Mouse (Mus musculus): ENCODE results near the gene Etnppl. TPM values are rescaled to one million over a fixed set of nuclear protein-coding genes. Genes with fewer than 3 reads are reported as not detected.

The Etnppl gene
- polyA plus RNA-seq, 1 experiment from 2014 or later: not detected

DNA sequence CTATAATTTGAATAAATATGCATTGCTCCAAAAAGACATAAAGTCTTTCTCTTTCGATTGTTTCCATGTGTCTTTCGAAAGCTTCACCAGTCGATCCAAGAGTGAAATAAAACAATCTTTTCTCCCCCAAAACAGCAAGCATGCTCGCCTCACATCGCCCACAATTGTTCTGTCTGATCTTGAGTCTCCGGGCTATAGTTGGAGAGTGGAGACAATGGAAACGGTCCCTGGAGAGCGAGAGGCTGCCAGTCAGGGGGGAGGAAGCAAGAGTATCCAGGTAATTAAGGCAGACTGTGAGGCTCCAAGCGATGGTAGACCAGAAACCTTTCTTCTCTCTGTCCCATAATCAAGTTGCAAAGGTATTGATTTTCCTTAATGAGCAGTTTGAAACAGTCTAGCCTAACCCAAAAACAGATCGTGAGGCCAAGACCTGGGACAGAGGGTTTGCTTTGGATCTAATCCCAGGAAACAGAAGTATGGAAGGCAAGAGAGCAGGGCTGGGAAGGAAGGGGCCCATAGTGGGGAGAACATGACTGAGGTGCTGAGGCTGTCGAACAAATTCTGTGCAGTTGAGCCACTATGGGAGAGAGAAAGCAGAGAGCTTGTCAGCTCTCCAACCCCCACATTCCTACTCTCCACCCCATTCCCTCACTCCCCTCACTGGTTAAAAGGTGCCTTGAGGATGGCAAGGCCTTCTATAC lies 29.0 kb downstream of the Etnppl start:
- no peak overlapping the region for H3K4me2 ChIP-seq (replicated peaks; ENCODE audit: low read depth, low read length)
- no peaks in the 10 kb centered on the region for H3K36me3 ChIP-seq (ENCODE audit: control insufficient read depth, insufficient read depth, low read length)
- H3K9me3 ChIP-seq (ENCODE audit: control insufficient read depth, low read depth, low read length): no peaks in the 10 kb centered on the region
- H3K9ac ChIP-seq (replicated peaks; ENCODE audit: low read depth, low read length): no peak overlapping the region
- H3K27ac ChIP-seq (ENCODE audit: low read length): no peak overlapping the region
- H3K27me3 ChIP-seq (ENCODE audit: control insufficient read depth, insufficient read depth, low read length): no peaks in the 10 kb centered on the region
- H3K4me3 ChIP-seq (ENCODE audit: low read depth, low read length): no peak overlapping the region
- no peak for ATAC-seq (ENCODE audit: insufficient number of reproducible peaks, insufficient read depth, low FRiP score, low read depth)
- WGBS: 78% methylated on average over 11 of the region's 11 CpGs
- no peaks in the 10 kb centered on the region; the same call in 1 of the 2 replicates for H3K4me1 ChIP-seq (ENCODE audit: control insufficient read depth, insufficient read depth, low read length)

- Histone ChIP-seq H3K4me2 (replicated peaks; ENCODE audit: low read depth, low read length) (no peak overlapping the region), H3K27ac (ENCODE audit: low read length) (no peak overlapping the region), H3K9ac (replicated peaks; ENCODE audit: low read depth, low read length) (no peak overlapping the region), H3K9me3 (ENCODE audit: control insufficient read depth, low read depth, low read length) (no peaks in the 10 kb centered on the region), H3K4me3 (ENCODE audit: low read depth, low read length) (no peak overlapping the region), H3K4me1 (ENCODE audit: control insufficient read depth, insufficient read depth, low read length) (no peaks in the 10 kb centered on the region; the same call in 1 of the 2 replicates), H3K27me3 (ENCODE audit: control insufficient read depth, insufficient read depth, low read length) (no peaks in the 10 kb centered on the region), H3K36me3 (ENCODE audit: control insufficient read depth, insufficient read depth, low read length) (no peaks in the 10 kb centered on the region)
- no peak for ATAC-seq (ENCODE audit: insufficient number of reproducible peaks, insufficient read depth, low FRiP score, low read depth)
- 47% methylated on average over 6 of the region's 6 CpGs for WGBS
Measured at GRCm38 (mm10) chr3:130649569-130649968, 32.3 kb downstream of the Etnppl start.

DNA sequence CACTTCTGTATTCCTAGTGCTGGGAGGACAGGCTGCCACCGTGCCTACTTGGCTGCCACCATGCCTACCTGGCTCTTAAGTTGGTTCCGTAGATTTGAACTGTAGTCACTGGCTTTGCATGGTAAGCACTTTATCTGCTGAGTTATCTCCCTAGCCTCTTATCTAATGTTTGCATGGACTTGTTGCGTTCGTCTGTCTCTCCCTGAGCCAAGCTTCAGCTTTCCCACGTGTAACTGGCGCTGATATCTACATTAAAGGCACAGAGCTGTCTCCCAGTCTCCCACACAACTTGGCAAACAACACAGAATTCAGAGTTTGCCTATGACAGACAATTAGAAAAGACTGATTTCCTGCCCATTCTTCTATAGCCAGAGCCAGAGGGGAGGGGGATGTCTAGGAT lies 43.4 kb downstream of the Etnppl start:
- ATAC-seq (ENCODE audit: insufficient number of reproducible peaks, insufficient read depth, low FRiP score, low read depth): no peak
- Histone ChIP-seq H3K36me3 (ENCODE audit: control insufficient read depth, insufficient read depth, low read length) (no peaks in the 10 kb centered on the region), H3K9ac (replicated peaks; ENCODE audit: low read depth, low read length) (no peak overlapping the region), H3K27me3 (ENCODE audit: control insufficient read depth, insufficient read depth, low read length) (no peaks in the 10 kb centered on the region), H3K4me2 (replicated peaks; ENCODE audit: low read depth, low read length) (no peak overlapping the region), H3K4me1 (ENCODE audit: control insufficient read depth, insufficient read depth, low read length) (no peaks in the 10 kb centered on the region), H3K4me3 (ENCODE audit: low read depth, low read length) (no peak overlapping the region), H3K9me3 (ENCODE audit: control insufficient read depth, low read depth, low read length) (no peaks in the 10 kb centered on the region), H3K27ac (ENCODE audit: low read length) (no peak overlapping the region)
- WGBS: 37% methylated on average over 6 of the region's 6 CpGs

GRCm38 (mm10) chr3:130662496-130662895 lies 45.2 kb downstream of the Etnppl start:
- Histone ChIP-seq H3K9me3 (ENCODE audit: control insufficient read depth, low read depth, low read length) (no peaks in the 10 kb centered on the region), H3K27me3 (ENCODE audit: control insufficient read depth, insufficient read depth, low read length) (no peaks in the 10 kb centered on the region), H3K4me1 (ENCODE audit: control insufficient read depth, insufficient read depth, low read length) (no peaks in the 10 kb centered on the region), H3K4me3 (ENCODE audit: low read depth, low read length) (no peak overlapping the region), H3K4me2 (replicated peaks; ENCODE audit: low read depth, low read length) (no peak overlapping the region), H3K9ac (replicated peaks; ENCODE audit: low read depth, low read length) (no peak overlapping the region), H3K36me3 (ENCODE audit: control insufficient read depth, insufficient read depth, low read length) (no peaks in the 10 kb centered on the region), H3K27ac (ENCODE audit: low read length) (no peak overlapping the region)
- WGBS: 98% methylated on average over 3 of the region's 3 CpGs
- ATAC-seq (ENCODE audit: insufficient number of reproducible peaks, insufficient read depth, low FRiP score, low read depth): no peak

DNA sequence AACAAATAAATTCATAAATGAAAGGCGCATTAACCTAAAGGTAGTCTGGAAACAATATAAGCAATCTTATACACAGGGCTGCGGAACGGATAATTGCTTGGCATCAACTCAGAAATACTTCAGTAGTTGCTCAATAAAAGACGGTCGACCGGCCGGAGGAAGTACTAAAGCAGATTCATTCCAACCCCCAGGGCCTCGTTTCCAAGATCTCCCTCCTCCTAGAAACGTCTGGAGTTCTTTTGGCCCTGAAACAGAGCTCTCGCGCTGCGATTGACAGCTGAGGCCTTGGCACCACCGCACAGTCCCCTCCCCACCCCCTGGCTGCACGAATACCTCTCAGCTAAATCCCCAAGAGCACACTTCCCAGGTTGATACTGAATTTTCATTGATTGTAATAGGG lies 54.0 kb downstream of the Etnppl start:
- 65% methylated on average over 14 of the region's 14 CpGs for whole genome bisulfite sequencing
- no peak for ATAC-seq (ENCODE audit: insufficient number of reproducible peaks, insufficient read depth, low FRiP score, low read depth)
- Histone ChIP-seq H3K4me3 (ENCODE audit: low read depth, low read length) (no peak overlapping the region), H3K36me3 (ENCODE audit: control insufficient read depth, insufficient read depth, low read length) (no peaks in the 10 kb centered on the region), H3K9me3 (ENCODE audit: control insufficient read depth, low read depth, low read length) (no peaks in the 10 kb centered on the region), H3K4me1 (ENCODE audit: control insufficient read depth, insufficient read depth, low read length) (no peaks in the 10 kb centered on the region), H3K9ac (replicated peaks; ENCODE audit: low read depth, low read length) (no peak overlapping the region), H3K4me2 (replicated peaks; ENCODE audit: low read depth, low read length) (no peak overlapping the region), H3K27me3 (ENCODE audit: control insufficient read depth, insufficient read depth, low read length) (no peaks in the 10 kb centered on the region), H3K27ac (ENCODE audit: low read length) (no peak overlapping the region)

GRCm38 (mm10) chr3:130677671-130678460 lies 60.6 kb downstream of the Etnppl start:
- H3K4me3 ChIP-seq (ENCODE audit: low read depth, low read length): no peak overlapping the region
- no peaks in the 10 kb centered on the region for H3K27me3 ChIP-seq (ENCODE audit: control insufficient read depth, insufficient read depth, low read length)
- H3K27ac ChIP-seq (ENCODE audit: low read length): no peak overlapping the region
- WGBS: 93% methylated on average over 19 of the region's 19 CpGs
- H3K9ac ChIP-seq (replicated peaks; ENCODE audit: low read depth, low read length): no peak overlapping the region
- no peak for ATAC-seq (ENCODE audit: insufficient number of reproducible peaks, insufficient read depth, low FRiP score, low read depth)
- no peaks in the 10 kb centered on the region for H3K36me3 ChIP-seq (ENCODE audit: control insufficient read depth, insufficient read depth, low read length)
- H3K4me2 ChIP-seq (replicated peaks; ENCODE audit: low read depth, low read length): no peak overlapping the region
- H3K9me3 ChIP-seq (ENCODE audit: control insufficient read depth, low read depth, low read length): no peaks in the 10 kb centered on the region
- H3K4me1 ChIP-seq (ENCODE audit: control insufficient read depth, insufficient read depth, low read length): no peaks in the 10 kb centered on the region

GRCm38 (mm10) chr3:130681226-130681625 lies 64.0 kb downstream of the Etnppl start:
- H3K36me3 ChIP-seq (ENCODE audit: control insufficient read depth, insufficient read depth, low read length): no peaks in the 10 kb centered on the region
- no peak overlapping the region for H3K4me3 ChIP-seq (ENCODE audit: low read depth, low read length)
- no peak for ATAC-seq (ENCODE audit: insufficient number of reproducible peaks, insufficient read depth, low FRiP score, low read depth)
- H3K9me3 ChIP-seq (ENCODE audit: control insufficient read depth, low read depth, low read length): no peaks in the 10 kb centered on the region
- WGBS: 76% methylated on average over 2 of the region's 2 CpGs
- H3K27ac ChIP-seq (ENCODE audit: low read length): no peak overlapping the region
- no peak overlapping the region for H3K4me2 ChIP-seq (replicated peaks; ENCODE audit: low read depth, low read length)
- no peak overlapping the region for H3K9ac ChIP-seq (replicated peaks; ENCODE audit: low read depth, low read length)
- no peaks in the 10 kb centered on the region for H3K27me3 ChIP-seq (ENCODE audit: control insufficient read depth, insufficient read depth, low read length)
- H3K4me1 ChIP-seq (ENCODE audit: control insufficient read depth, insufficient read depth, low read length): no peaks in the 10 kb centered on the region

GRCm38 (mm10) chr3:130682183-130682582 lies 64.9 kb downstream of the Etnppl start:
- Histone ChIP-seq H3K4me2 (replicated peaks; ENCODE audit: low read depth, low read length) (no peak overlapping the region), H3K4me1 (ENCODE audit: control insufficient read depth, insufficient read depth, low read length) (no peaks in the 10 kb centered on the region), H3K4me3 (ENCODE audit: low read depth, low read length) (no peak overlapping the region), H3K36me3 (ENCODE audit: control insufficient read depth, insufficient read depth, low read length) (no peaks in the 10 kb centered on the region), H3K27ac (ENCODE audit: low read length) (no peak overlapping the region), H3K9ac (replicated peaks; ENCODE audit: low read depth, low read length) (no peak overlapping the region), H3K27me3 (ENCODE audit: control insufficient read depth, insufficient read depth, low read length) (no peaks in the 10 kb centered on the region), H3K9me3 (ENCODE audit: control insufficient read depth, low read depth, low read length) (no peaks in the 10 kb centered on the region)
- 76% methylated on average over 9 of the region's 9 CpGs for WGBS
- ATAC-seq (ENCODE audit: insufficient number of reproducible peaks, insufficient read depth, low FRiP score, low read depth): no peak

All from stomach, embryonic 14.5 days (tissue).